Mouse (Mus musculus): Measurements from ENCODE around the gene Mta2.
"Not testable (repeated sequence)": the region's sequence is repeated elsewhere in the genome, so short reads cannot be mapped to it uniquely, and the experiment has no call there.

The Mta2 gene

DNA sequence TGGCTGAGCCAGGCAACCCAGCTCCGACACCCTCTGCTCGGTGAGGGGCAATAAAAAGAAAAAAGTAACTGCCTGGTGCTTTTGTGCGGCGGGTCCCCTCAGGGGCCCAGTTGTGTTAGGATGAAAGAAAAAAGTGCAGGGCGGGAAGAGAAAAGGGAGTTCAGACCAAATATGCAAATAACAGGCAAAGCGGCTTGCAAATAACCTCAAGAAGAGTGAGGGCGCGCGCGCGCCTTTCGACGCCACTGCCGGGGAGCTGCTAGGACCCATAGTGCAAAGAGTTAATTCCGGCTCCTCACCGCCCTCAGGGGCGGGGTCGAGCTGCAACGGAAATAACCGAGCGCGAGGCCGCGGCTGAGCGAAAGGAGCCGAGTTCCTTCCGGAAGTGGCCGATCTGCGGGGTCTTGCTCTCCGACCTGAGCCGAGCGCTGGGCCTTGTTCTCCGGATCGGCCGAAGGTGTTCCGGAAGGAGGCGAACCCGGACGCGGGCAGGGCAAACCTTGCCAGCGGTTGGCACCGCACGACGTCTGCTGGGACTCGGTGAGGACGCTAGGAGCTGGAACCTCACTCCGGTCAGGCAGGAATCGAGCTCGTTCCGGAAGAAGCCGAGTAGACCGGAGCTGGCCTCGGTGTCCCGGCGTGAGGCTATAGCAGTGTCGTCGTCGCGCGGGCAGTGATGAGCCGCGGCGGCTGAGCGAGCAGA, at the start of gene Mta2:
Gene Mta2 (plus strand): TSS at position 361 of the 703 bp plus-strand sequence.
- peak; percentile 98 for DNase-seq (ENCODE audit: extremely low read depth, insufficient read length, low spot score)

DNA sequence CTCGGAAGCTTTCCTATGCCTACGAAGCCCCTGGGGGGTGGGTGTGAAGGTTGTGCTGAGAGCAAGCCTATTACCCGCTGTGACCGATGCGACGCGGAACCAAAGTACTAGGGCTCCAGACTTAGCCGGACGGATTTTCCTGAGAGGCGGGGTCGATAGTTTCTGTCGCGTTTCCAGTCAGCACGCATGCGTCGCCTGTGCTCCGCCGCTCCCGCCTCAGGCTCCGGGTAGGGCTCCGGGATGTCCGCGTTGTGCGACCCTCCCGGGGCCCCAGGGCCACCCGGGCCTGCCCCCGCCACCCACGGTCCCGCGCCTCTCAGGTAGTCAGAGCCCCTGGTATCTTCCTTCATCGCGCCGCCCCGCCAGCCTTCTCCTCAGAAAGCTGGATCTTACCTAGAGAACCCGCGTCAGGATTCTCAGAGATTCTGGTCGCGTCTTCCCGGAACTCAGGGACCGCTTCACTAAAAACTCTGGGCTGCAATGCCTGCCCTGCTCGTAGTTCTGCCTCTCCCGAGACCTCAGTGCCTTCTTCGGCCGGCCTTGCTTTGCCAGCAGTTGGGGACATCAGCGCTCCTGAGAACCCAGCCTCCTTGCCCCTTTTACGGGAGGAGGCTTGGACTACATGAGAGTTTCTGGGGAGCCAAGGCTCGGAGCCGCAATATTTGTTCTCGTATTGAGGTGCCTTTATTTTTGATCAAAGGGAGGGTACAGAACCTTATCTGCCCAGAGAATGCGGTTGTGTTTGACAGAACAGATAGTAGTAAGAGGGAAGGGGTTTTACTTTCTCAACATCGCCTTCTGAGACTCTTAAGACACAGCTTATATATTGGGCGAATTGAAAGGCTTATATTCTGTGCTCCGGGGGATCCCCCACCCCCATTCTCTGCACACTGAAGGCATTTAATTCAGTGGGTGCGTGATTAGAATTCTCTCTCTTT, 48.6 kb upstream of the Mta2 start, which contains the start of gene Ints5:
Gene Ints5 (plus strand): TSS at position 177 of the 938 bp plus-strand sequence.
- DNase-seq (ENCODE audit: extremely low read depth, insufficient read length, low spot score), result peak; percentile 80

DNA sequence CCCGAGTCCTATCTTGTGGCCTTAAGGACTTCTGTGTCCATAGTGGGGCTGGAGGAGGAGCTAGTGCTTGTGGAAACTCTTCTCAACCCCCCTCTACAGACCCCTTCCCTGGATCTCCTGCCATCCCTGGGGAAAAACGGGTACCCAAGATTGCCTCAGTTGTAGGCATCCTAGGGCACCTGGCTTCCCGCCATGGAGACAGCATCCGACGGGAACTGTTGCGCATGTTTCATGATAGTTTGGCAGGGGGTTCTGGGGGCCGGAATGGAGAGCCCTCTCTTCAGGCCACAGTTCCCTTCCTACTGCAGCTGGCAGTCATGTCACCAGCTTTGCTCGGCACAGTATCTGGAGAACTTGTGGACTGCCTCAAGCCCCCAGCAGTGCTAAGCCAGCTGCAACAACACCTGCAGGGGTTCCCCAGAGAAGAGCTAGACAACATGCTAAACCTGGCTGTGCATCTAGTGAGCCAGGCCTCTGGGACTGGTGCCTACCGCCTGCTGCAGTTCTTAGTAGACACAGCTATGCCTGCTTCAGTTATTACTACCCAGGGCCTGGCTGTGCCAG, 46.2 kb upstream of the Mta2 start:
- DNase-seq (ENCODE audit: extremely low read depth, insufficient read length, low spot score), result no peak

DNA sequence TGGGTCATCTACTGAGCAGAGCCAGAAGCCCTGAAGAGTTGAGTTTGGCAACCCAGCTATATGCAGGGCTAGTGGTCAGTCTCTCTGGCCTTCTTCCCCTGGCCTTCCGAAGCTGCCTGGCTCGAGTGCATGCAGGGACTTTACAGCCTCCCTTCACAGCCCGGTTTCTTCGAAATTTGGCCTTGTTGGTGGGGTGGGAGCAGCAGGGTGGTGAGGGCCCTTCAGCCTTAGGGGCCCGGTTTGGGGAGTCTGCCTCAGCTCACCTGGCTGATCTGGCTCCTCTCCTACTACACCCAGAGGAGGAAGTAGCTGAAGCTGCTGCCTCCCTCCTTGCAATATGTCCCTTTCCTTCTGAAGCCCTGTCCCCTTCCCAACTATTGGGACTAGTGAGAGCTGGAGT, 45.4 kb upstream of the Mta2 start:
- DNase-seq (ENCODE audit: extremely low read depth, insufficient read length, low spot score), result not testable (repeated sequence)

DNA sequence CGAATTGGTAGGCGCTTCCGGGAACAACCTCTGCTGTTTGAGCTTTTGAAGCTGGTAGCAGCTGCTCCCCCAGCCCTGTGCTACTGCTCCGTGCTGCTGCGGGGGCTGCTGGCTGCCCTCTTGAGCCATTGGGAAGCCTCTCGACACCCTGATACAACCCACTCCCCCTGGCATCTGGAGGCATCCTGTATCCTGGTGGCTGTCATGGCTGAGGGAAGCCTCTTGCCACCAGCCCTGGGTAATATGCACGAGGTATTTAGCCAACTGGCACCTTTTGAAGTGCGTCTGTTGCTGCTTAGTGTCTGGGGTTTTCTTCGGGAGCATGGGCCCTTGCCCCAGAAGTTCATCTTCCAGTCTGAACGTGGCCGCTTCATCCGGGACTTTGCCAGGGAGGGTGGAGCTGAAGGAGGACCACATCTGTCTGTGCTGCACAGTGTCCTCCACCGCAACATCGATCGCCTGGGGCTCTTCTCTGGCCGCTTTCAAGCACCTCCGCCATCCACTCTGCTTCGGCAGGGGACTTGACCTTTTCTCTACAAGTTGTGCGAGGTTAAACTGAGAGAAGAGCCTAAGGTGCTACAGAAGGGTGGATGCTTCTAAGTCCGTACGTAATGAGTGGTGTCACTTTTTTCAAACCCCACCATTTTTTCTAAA, 44.3 kb upstream of the Mta2 start:
- not testable (repeated sequence) for DNase-seq (ENCODE audit: extremely low read depth, insufficient read length, low spot score)

DNA sequence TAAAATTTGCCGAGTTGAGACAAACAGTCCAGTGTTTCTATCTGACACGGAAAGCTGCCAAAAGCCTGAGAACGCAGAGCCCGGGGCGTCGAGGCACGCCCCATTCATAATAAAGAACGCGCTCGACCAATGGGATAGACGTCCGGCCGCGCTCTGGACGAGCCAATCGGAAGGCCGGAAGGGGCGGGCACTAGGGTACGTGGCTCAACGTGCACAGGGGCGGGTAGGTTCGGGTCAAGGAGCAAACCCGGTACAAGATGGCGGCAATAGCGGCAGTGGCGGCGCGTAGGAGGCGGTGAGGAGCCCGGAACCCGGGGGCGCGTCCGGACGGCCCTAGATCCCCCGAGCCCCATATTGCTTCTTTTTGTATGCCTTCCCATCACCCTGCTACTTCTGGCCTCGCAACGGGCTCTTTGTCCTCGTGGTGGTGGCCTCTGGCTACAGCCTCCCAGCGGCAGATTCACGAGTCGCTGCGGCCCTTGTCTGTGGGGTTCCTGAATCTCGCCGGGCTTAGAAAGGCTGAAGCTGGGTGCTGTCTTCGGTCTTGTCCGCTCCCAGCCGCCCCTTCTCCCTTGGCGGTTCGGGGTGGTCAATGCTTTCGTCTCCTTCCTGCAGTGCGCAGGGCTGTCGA, 43.7 kb upstream of the Mta2 start, which contains the start of gene Ganab:
Gene Ganab (plus strand): TSS at position 207 of the 631 bp plus-strand sequence.
- DNase-seq (ENCODE audit: extremely low read depth, insufficient read length, low spot score), result peak; percentile 92

DNA sequence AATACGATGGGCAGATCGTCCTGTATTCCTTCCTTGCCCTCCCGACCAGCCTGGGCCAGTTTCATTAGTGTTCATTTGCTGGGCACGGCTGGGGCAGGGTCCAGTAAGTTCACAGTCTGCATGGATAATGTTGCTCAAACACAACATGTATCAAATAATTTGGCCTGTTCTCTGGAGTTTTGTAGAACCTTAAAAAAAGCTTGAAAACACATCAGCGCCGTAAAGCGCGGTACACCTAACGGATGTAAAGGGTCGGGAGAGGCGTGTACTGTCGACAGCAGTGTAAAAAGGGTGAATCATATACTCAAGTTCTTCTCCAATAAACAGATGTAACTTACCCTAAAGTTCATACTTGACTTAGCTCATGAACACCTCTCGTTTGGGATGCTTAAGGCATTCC, 43.1 kb upstream of the Mta2 start:
- no peak for DNase-seq (ENCODE audit: extremely low read depth, insufficient read length, low spot score)

DNA sequence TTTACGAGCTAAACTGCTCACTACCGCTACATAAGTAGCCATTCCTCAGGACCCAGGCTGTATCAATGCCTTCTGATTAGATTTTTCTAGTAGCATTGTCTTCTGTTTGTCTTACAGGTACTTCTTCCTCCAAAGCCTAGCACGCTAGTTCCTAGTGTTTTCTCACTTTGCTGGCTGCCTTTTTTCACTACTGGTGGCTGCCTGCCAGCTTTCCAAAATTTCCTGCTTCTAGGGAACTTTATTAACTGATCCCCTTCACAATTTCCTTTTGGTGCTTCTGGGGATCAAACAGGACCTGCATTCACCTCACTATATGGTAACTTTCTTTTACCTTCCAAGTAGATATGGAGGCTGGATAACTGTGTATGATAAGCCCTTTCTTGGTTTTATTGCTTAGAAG, 42.6 kb upstream of the Mta2 start:
- DNase-seq (ENCODE audit: extremely low read depth, insufficient read length, low spot score), result no peak

DNA sequence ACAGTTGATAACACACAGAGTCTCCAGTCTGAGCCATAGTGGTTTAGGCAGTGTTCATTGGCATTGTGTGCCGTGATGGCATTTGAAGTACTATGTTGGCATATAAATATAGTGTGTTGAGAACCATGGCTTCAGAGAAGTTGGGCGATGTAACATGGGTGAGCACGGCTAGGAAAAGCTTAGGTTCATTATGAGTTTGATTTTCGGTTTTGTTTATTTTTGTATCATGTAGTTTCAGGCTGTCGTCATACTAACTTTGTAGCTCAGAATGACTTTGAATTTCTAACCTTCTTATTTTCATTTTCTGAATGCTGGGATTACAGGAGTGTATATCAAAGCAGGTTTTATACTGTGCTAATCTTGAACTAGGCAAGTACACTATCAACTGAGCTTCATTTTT, 38.3 kb upstream of the Mta2 start:
- DNase-seq (ENCODE audit: extremely low read depth, insufficient read length, low spot score), result no peak

DNA sequence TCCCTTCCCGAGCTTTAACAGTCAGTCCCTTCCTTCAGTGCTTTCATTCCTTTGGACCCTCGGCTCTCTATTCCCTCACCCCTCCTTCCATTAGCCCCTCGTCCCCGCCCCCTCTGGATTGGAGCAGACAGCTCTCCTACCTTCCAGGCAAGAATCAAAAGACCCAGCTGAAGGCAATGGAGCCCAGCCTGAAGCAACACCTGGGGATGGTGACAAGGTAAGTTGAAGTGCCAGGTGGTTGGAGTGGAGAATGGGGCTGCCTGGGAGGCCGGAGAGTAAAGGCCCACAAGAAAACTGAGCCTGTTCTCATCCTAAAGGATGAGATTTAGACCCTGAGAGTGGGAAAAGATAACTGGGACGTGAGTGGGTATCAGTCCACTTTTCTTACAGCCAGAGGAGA, 33.1 kb upstream of the Mta2 start:
- no peak for DNase-seq (ENCODE audit: extremely low read depth, insufficient read length, low spot score)

DNA sequence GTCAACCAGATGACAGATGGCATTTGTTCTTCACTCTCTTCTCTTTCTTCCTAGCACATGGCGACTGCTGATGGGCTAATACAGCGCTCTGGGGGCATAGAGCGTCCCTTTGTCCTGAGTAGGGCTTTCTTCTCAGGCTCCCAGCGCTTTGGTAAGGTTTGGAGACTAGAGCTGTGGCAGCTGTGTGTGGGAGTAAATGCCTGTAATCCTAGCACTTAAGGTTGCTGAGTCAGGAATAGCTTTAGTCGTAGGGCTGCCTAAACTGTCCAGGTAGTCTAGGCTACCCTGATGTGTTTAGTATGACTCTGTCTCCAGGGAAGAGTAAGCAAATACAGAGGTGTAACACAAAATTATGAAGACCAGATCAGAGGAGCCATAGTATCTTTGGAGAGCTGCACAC, 29.9 kb upstream of the Mta2 start:
- DNase-seq (ENCODE audit: extremely low read depth, insufficient read length, low spot score), result no peak

DNA sequence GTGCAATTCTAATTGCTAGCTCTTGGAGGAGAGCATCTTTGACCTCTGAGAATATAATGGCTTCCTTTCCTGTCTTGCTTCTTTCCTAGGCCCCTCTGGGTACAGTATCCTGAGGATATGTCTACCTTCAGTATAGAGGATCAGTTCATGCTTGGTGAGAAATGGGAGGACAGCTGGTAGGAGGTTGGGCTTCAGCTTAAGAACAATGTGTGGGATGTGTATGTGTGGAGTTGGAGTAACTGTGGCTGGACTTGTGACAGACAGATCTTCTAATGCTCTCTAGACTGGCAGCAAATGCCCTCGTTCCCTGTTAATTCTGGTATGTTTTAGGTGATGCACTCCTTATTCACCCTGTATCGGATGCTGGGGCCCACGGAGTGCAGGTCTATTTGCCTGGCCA, 27.5 kb upstream of the Mta2 start:
- no peak for DNase-seq (ENCODE audit: extremely low read depth, insufficient read length, low spot score)

DNA sequence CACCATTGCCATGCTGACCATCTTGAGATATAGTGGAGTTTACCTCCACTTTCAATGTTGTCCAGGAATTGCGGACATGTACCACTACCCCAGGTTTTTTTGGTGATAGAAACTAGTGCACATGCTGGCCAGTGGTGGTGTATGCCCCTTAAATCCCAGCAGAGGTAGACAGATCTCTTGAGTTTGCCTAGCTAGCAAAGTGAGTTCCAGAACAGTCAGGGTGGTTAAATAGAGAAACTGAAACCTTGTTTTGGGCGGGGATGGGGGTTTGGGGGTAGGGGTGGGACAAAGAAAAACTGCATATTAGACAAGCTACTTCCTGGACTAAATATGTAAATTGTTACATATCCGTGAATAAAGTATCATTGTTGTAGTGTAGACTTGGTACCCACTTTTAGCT, 22.7 kb upstream of the Mta2 start:
- DNase-seq (ENCODE audit: extremely low read depth, insufficient read length, low spot score), result no peak

DNA sequence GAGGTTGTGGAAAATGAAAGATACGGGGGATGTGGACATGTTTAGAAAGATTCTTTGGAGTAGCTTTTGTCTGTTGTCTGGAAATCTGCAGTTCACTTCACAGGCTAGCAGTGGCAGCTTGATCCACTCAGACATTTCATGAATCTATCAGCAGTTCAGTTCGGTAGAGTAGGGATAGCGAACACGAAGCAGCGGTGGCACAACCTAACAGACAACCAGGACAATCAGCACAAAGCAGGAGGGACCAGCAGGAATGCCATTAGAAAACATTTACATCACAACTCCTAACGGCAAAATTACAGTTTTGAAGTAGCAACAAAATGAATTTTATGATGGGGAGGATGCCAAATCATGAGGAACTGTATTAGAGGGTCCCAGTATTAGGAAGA, 22.0 kb upstream of the Mta2 start:
- no peak for DNase-seq (ENCODE audit: extremely low read depth, insufficient read length, low spot score)

DNA sequence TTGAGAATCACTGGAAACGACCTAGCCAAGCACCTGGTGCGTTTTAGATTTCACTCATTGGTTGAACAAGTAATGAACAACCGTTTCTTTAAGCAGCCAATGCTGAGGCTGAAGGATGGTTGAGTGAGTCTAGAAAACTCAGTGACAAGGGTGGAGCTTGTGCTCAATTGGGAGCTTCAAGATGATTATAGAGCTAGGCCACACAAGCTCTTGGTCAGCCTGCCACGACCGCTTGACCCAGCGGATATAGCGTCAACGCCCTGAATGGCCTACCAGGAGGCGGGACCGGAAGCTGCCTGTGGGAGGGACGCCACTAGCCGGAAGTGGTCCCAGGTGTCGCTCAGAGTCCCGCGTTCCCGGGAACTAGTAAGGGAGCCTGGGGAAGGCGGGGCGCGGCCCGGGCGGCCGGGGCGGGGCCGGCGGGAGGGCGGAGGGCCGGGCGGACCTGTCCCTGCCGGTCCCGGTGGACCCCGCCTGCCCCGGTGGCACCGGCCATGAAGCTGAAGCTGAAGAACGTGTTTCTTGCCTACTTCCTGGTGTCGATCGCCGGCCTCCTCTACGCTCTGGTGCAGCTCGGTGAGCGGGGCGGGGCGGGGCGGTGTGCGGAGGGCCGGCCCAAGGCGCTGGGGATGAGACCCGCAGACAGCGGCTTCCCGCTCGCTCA, 21.5 kb upstream of the Mta2 start, which contains the start of gene B3gat3:
Gene B3gat3 (plus strand): TSS at position 302 of the 664 bp plus-strand sequence.
- DNase-seq (ENCODE audit: extremely low read depth, insufficient read length, low spot score), result peak; percentile 92

DNA sequence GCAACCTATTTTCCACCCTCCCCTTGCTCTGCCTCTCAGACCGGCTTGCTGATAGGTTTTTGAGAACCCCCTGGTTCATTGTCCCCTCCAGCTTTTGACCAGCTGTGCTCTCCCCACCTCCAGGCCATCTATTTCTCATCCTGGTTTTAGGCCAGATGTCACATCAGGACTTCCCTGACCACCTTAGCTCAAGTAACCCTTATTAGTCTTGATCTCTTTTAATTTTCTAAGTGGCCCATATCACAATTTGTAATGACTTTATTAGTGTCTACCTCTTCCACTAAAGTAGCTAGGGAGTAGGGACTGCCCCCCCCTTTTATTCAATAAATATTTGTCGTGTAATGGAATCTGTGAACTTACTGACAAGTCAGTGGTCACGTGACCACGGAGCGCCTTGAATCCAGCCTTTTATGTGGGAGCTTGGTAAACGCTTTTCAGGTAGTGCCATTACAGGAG, 20.8 kb upstream of the Mta2 start:
- DNase-seq (ENCODE audit: extremely low read depth, insufficient read length, low spot score), result peak; percentile 24

DNA sequence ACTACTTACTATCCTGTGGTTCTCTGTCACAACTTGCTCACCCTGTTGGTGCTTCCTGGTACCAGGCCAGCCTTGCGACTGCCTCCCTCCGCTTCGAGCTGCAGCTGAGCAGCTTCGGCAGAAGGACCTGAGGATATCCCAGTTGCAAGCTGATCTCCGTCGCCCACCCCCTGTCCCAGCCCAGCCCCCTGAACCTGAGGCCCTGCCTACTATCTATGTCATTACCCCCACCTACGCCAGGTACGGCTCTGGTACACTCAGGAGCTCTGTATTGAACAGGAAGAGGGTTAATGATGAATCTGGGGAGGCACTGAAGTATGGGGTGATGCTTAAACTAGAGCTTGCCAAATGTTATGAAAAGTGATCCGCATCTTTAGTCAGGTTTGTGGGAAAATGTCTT, 19.9 kb upstream of the Mta2 start:
- DNase-seq (ENCODE audit: extremely low read depth, insufficient read length, low spot score), result no peak

DNA sequence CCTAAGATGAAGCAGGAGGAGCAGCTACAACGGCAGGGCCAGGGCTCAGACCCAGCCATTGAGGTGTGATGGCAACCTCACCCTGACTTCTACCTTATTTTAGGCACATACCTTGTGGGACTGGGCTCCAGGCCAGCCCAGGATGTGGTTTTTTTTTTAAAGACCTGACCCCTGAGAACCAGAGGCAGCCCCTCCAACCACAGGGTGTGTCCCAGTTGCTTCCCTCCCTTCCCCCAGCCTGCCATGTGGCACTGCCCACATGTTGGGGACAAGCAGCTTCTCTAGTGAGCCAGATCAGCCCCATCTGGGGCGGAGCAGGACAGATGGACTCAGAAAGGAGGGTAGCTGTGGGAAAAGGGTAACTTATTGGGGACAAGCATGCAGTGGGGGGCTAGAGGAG, 14.9 kb upstream of the Mta2 start:
- DNase-seq (ENCODE audit: extremely low read depth, insufficient read length, low spot score), result no peak

DNA sequence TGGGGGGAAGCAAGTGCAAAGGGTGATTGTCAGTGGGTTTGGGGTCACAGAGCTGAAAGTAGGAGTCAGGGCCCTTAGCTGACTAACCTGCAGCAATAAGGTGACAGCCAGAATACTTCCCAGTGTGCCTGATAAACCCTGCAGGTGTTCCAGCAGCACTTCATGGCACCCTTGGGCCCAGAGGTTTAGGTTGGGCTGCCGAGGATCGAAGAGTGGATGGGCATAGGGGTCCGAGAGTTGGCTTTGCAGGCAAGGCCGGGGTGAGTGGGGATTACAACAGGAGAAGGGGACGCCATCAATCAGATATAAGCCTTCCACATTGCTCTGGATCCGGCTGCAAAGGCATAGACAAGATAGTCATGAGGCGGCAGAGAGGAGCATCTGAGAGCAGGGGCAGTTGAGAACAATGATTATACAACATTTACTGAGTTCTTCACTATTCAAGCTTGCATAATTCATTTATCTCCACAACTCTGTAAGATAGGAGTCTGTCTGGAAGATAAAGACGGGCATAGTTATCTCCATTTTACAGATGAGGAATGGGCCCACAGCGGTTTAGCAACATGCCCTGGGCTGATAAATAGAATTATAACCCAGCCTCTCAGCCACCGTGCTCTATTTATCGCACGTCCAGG, 13.7 kb upstream of the Mta2 start:
- no peak for DNase-seq (ENCODE audit: extremely low read depth, insufficient read length, low spot score)
